Mouse (Mus musculus): ENCODE measurements around the gene Gm21425. TPM values are rescaled to one million over a fixed set of nuclear protein-coding genes. Genes with fewer than 3 reads are reported as not detected.
"Not testable (repeated sequence)": the region's sequence is repeated elsewhere in the genome, so short reads cannot be mapped to it uniquely, and the experiment has no call there.

The Gm21425 gene
- not detected for total RNA-seq (2021)
- long read RNA-seq, result 0 reads

DNA sequence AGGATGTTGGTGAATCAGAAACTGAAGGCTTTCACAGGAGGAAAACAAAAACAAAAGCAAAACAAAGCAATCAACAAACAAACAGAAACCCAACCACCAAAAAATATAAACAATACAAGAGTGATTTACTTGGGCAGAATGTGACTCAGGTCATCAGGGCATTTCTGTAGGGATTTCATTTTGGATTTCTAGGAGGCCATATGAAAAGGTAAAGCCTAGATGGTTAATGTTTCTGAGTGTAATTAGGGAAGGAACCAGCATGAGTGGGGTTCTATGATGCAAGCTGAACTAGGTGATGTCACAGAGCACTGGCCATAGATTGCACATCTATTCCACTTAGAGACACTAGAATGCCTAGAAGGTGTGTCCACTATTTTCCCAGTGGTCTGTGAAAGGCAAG is at the start of gene Gm21425:
TSS of gene Gm21425 (plus strand) at position 301 of the 400 bp plus-strand sequence.
- not testable (repeated sequence) for DNase-seq (ENCODE audit: low spot score in 2 of 2)

- DNase-seq (ENCODE audit: low spot score in 2 of 2), result not testable (repeated sequence)
Observed at GRCm38 (mm10) chrY:13133392-13133791, 28.4 kb upstream of the Gm21425 start, which contains the start of gene Gm21891. TSS of gene Gm21891 (minus strand) at chrY:13133492.

Other genes starting within 250 kb of the Gm21425 start
- not detected for gene Gm20807, start 119.1 kb upstream of the Gm21425 start, total RNA-seq (2021)
- gene Gm21891, start 28.5 kb upstream of the Gm21425 start, total RNA-seq (2021), result not detected
- not detected for gene Gm21828, start 62.0 kb downstream of the Gm21425 start, total RNA-seq (2021)
- gene Gm21440, start 90.4 kb downstream of the Gm21425 start, total RNA-seq (2021), result not detected
- not detected for gene Gm21454, start 90.5 kb downstream of the Gm21425 start, total RNA-seq (2021)
- gene Gm21725, start 187.1 kb downstream of the Gm21425 start, total RNA-seq (2021), result not detected

All from layer of hippocampus, postnatal 10 days (tissue).